Mouse (Mus musculus): ENCODE measurements around the gene Pigp.
"Not testable (repeated sequence)": the region's sequence is repeated elsewhere in the genome, so short reads cannot be mapped to it uniquely, and the experiment has no call there.

Pigp gene

GRCm38 (mm10) chr16:94358091-94358490 lies 13.6 kb downstream of the Pigp start:
- in situ Hi-C loops (cut with MboI): no loop called here

GRCm38 (mm10) chr16:94356776-94357494 lies 14.7 kb downstream of the Pigp start:
- in situ Hi-C loops (cut with MboI): no loop called here

- in situ Hi-C loops (cut with MboI): no loop called here
These were observed 15.6 kb downstream of the Pigp start for GRCm38 (mm10) chr16:94356046-94356445.

GRCm38 (mm10) chr16:94354450-94354849 lies 17.2 kb downstream of the Pigp start:
- in situ Hi-C loops (cut with MboI): no loop called here

- in situ Hi-C loops (cut with MboI): no loop called here
These were observed 21.4 kb downstream of the Pigp start for GRCm38 (mm10) chr16:94350287-94350677.

GRCm38 (mm10) chr16:94349588-94350286 lies 21.9 kb downstream of the Pigp start:
- in situ Hi-C loops (cut with MboI): no loop called here

GRCm38 (mm10) chr16:94348779-94349178 lies 22.9 kb downstream of the Pigp start:
- in situ Hi-C loops (cut with MboI): no loop called here

- in situ Hi-C loops (cut with MboI): no loop called here
These were observed 24.4 kb downstream of the Pigp start for GRCm38 (mm10) chr16:94347080-94347731.

GRCm38 (mm10) chr16:94345733-94346132 lies 25.9 kb downstream of the Pigp start:
- in situ Hi-C loops (cut with MboI): no loop called here

GRCm38 (mm10) chr16:94339164-94340160 lies 32.2 kb downstream of the Pigp start:
- in situ Hi-C loops (cut with MboI): not testable (repeated sequence)

- in situ Hi-C loops (cut with MboI): no loop called here
These were observed 36.0 kb downstream of the Pigp start for GRCm38 (mm10) chr16:94335656-94336055.

- in situ Hi-C loops (cut with MboI): no loop called here
These were observed 39.8 kb downstream of the Pigp start for GRCm38 (mm10) chr16:94331886-94332252.

- in situ Hi-C loops (cut with MboI): no loop called here
These were observed 40.3 kb downstream of the Pigp start for GRCm38 (mm10) chr16:94331233-94331885.

GRCm38 (mm10) chr16:94330429-94330828 lies 41.2 kb downstream of the Pigp start:
- in situ Hi-C loops (cut with MboI): no loop called here

GRCm38 (mm10) chr16:94328881-94329867 lies 42.5 kb downstream of the Pigp start:
- in situ Hi-C loops (cut with MboI): no loop called here

- in situ Hi-C loops (cut with MboI): no loop called here
These were observed 43.6 kb downstream of the Pigp start, which contains the start of gene Ripply3 for GRCm38 (mm10) chr16:94327781-94328711. Gene Ripply3 (plus strand): TSS chr16:94328420.

GRCm38 (mm10) chr16:94326008-94326407 lies 45.6 kb downstream of the Pigp start:
- in situ Hi-C loops (cut with MboI): no loop called here

GRCm38 (mm10) chr16:94323681-94324080 lies 48.0 kb downstream of the Pigp start:
- in situ Hi-C loops (cut with MboI): no loop called here

GRCm38 (mm10) chr16:94320223-94320622 lies 51.4 kb downstream of the Pigp start:
- in situ Hi-C loops (cut with MboI): no loop called here

Measured in mature B cell (primary cell).